Comparison of ENCODE assay signal across 30 mouse cellular contexts in genomic region chr10:6723765-6724164, GRCm38 (mm10). TPM values are rescaled to one million over a fixed set of nuclear protein-coding genes. Genes with fewer than 3 reads are reported as not detected.
A peak's percentile ranks its signal among the peaks of the same experiment; 100 is the strongest.
DNase-seq lines count a peak whose midpoint lies in the region; ATAC-seq and TF ChIP-seq lines count a peak whose summit lies in the region.
"Had no signal": no experiment of that assay in that cellular context is flagged by ENCODE, and none has a peak within 500 bp of the region (broad histone marks: within the 10 kb centered on the region; RNA-seq: fewer than 3 reads in every experiment).

No protein-coding gene starts in this region.

- no peaks in the 10 kb centered on the region for H3K36me3 ChIP-seq in forebrain, embryonic 16.5 days (ENCODE audit: control insufficient read depth, insufficient read depth)
- no peaks in the 10 kb centered on the region for H3K36me3 ChIP-seq in forebrain, embryonic 12.5 days (replicated peaks)
- H3K36me3 ChIP-seq in hindbrain, postnatal 0 days (ENCODE audit: insufficient read depth, low read length) = no peaks in the 10 kb centered on the region
- H3K36me3 ChIP-seq in hindbrain, embryonic 10.5 days = no peaks in the 10 kb centered on the region
- H3K36me3 ChIP-seq: embryonic facial prominence, embryonic 12.5 days; heart, embryonic 12.5 days; heart, embryonic 15.5 days; hindbrain, embryonic 15.5 days; intestine, embryonic 15.5 days had no signal

- H3K27ac ChIP-seq in forebrain, embryonic 16.5 days (ENCODE audit: low read length) = no peak overlapping the region
- no peak overlapping the region for H3K27ac ChIP-seq in forebrain, embryonic 12.5 days
- H3K27ac ChIP-seq in hindbrain, postnatal 0 days = no peak overlapping the region
- H3K27ac ChIP-seq in hindbrain, embryonic 10.5 days = no peak overlapping the region
- H3K27ac ChIP-seq: embryonic facial prominence, embryonic 12.5 days; heart, embryonic 15.5 days; hindbrain, embryonic 15.5 days; intestine, embryonic 15.5 days had no signal

- no peak overlapping the region for H3K4me3 ChIP-seq in forebrain, embryonic 16.5 days (replicated peaks; ENCODE audit: low read length)
- no peak overlapping the region for H3K4me3 ChIP-seq in forebrain, embryonic 12.5 days (replicated peaks)
- no peak overlapping the region for H3K4me3 ChIP-seq in hindbrain, postnatal 0 days (ENCODE audit: low read length)
- H3K4me3 ChIP-seq in hindbrain, embryonic 10.5 days = no peak overlapping the region
- H3K4me3 ChIP-seq: embryonic facial prominence, embryonic 12.5 days; erythroblast, embryonic 14.5 days; heart, embryonic 12.5 days; heart, embryonic 15.5 days; hindbrain, embryonic 15.5 days; intestine, embryonic 15.5 days had no signal

- DNase-seq in hindbrain, postnatal 0 days (ENCODE audit: low spot score) = peak; percentile 20
- DNase-seq in hindbrain, embryonic 10.5 days (ENCODE audit: low spot score) = no peak
- peak; percentile 9 for DNase-seq in Muller cell, postnatal 12 days (ENCODE audit: inconsistent ontology term)
- peak; percentile 28 for DNase-seq in brain, embryonic 14.5 days (ENCODE audit: low read depth)
- no peak for DNase-seq in urinary bladder, adult 2 months (ENCODE audit: low spot score)
- DNase-seq in heart, postnatal 36 days = no peak
- DNase-seq: adrenal gland, adult 8-10 months; adrenal gland, postnatal 25 days; cerebellum, adult 18-20 months; cerebellum, adult 9-10 months; cerebellum, postnatal 14 days; gastrocnemius, postnatal 25 days; heart, adult 18-20 months; heart, postnatal 10 days; kidney, adult 11 months had no signal

- H3K9ac ChIP-seq in forebrain, embryonic 16.5 days (replicated peaks; ENCODE audit: low read depth, low read length) = no peak overlapping the region
- no peak overlapping the region for H3K9ac ChIP-seq in forebrain, embryonic 12.5 days
- H3K9ac ChIP-seq in hindbrain, postnatal 0 days (replicated peaks; ENCODE audit: low read length) = no peak overlapping the region
- H3K9ac ChIP-seq: embryonic facial prominence, embryonic 12.5 days; heart, embryonic 12.5 days; heart, embryonic 15.5 days; hindbrain, embryonic 15.5 days; intestine, embryonic 15.5 days had no signal

- intact Hi-C loops in heart, postnatal 36 days (cut with DNase I) = no loop called here

- TF ChIP-seq CTCF in hindbrain, postnatal 0 days (IDR thresholded peaks at IDR 0.05; ENCODE audit: low read depth) = no peak
- TF ChIP-seq CTCF in brain, embryonic 14.5 days (IDR thresholded peaks at IDR 0.05; ENCODE audit: borderline replicate concordance, extremely low read depth, insufficient read depth, insufficient read length) = no peak

- 40% methylated on average over 1 of the region's 1 CpGs for WGBS in forebrain, embryonic 16.5 days
- WGBS in forebrain, embryonic 12.5 days = 82% methylated on average over 1 of the region's 1 CpGs
- WGBS in hindbrain, postnatal 0 days = 53% methylated on average over 1 of the region's 1 CpGs
- WGBS in hindbrain, embryonic 10.5 days = 78% methylated on average over 1 of the region's 1 CpGs

- no peak overlapping the region for H3K4me2 ChIP-seq in forebrain, embryonic 16.5 days (ENCODE audit: low read length)
- no peak overlapping the region for H3K4me2 ChIP-seq in forebrain, embryonic 12.5 days
- H3K4me2 ChIP-seq in hindbrain, postnatal 0 days (ENCODE audit: low read depth, low read length) = no peak overlapping the region
- H3K4me2 ChIP-seq: embryonic facial prominence, embryonic 12.5 days; heart, embryonic 12.5 days; heart, embryonic 15.5 days; hindbrain, embryonic 15.5 days; intestine, embryonic 15.5 days had no signal

- TF ChIP-seq POLR2A in brain, embryonic 14.5 days (IDR thresholded peaks at IDR 0.05; ENCODE audit: borderline replicate concordance, extremely low read depth, insufficient read depth, insufficient read length, poor library complexity, severe bottlenecking) = no peak

- no peaks in the 10 kb centered on the region for H3K9me3 ChIP-seq in forebrain, embryonic 16.5 days (ENCODE audit: control insufficient read depth, low read length)
- H3K9me3 ChIP-seq in forebrain, embryonic 12.5 days = no peaks in the 10 kb centered on the region
- H3K9me3 ChIP-seq in hindbrain, postnatal 0 days (ENCODE audit: low read length) = no peaks in the 10 kb centered on the region
- peaks cover 8% of the 10 kb centered on the region; the same call in 1 of the 2 replicates for H3K9me3 ChIP-seq in hindbrain, embryonic 10.5 days
- H3K9me3 ChIP-seq: embryonic facial prominence, embryonic 12.5 days; heart, embryonic 12.5 days; heart, embryonic 15.5 days; hindbrain, embryonic 15.5 days; intestine, embryonic 15.5 days had no signal

- H3K27me3 ChIP-seq in forebrain, embryonic 16.5 days (replicated peaks; ENCODE audit: control insufficient read depth, insufficient read depth, low read length) = no peaks in the 10 kb centered on the region
- H3K27me3 ChIP-seq in forebrain, embryonic 12.5 days = no peaks in the 10 kb centered on the region
- no peaks in the 10 kb centered on the region for H3K27me3 ChIP-seq in hindbrain, postnatal 0 days (ENCODE audit: insufficient read depth, low read length)
- no peaks in the 10 kb centered on the region for H3K27me3 ChIP-seq in hindbrain, embryonic 10.5 days (ENCODE audit: insufficient read depth, poor library complexity, severe bottlenecking)
- H3K27me3 ChIP-seq: embryonic facial prominence, embryonic 12.5 days; heart, embryonic 12.5 days; heart, embryonic 15.5 days; hindbrain, embryonic 15.5 days; intestine, embryonic 15.5 days had no signal

- ATAC-seq in forebrain, embryonic 16.5 days = peak; percentile 45; the same call in 1 of the 2 replicates
- ATAC-seq in forebrain, embryonic 12.5 days (ENCODE audit: low FRiP score) = no peak
- ATAC-seq in hindbrain, postnatal 0 days = no peak
- ATAC-seq: activated CD4-positive, CD25-positive, alpha-beta regulatory T cell, adult 4 months; CD4-positive, CD25-positive, alpha-beta regulatory T cell, adult 4 months; intestine, embryonic 15.5 days had no signal

- H3K4me1 ChIP-seq in forebrain, embryonic 16.5 days (replicated peaks; ENCODE audit: control insufficient read depth, insufficient read depth, low read length) = no peaks in the 10 kb centered on the region
- H3K4me1 ChIP-seq in forebrain, embryonic 12.5 days = no peaks in the 10 kb centered on the region
- H3K4me1 ChIP-seq in hindbrain, postnatal 0 days (ENCODE audit: insufficient read depth, low read length) = no peaks in the 10 kb centered on the region
- H3K4me1 ChIP-seq in hindbrain, embryonic 10.5 days (replicated peaks) = no peaks in the 10 kb centered on the region
- H3K4me1 ChIP-seq: embryonic facial prominence, embryonic 12.5 days; heart, embryonic 12.5 days; heart, embryonic 15.5 days; hindbrain, embryonic 15.5 days; intestine, embryonic 15.5 days had no signal

RNA-seq across cellular contexts. Expression of gene Oprm1, which starts 34.5 kb away (rescaled TPM):
- polyA plus RNA-seq in forebrain, embryonic 16.5 days (2015; fragmentation: Nextera tagmentation; extraction: Ambion mirVana) = 1.7 and 3.3 TPM in 2 replicates
- polyA plus RNA-seq in forebrain, embryonic 12.5 days (2016; fragmentation: Nextera tagmentation; extraction: Ambion mirVana) = 0.45 and 0.72 TPM in 2 replicates
- total RNA-seq in hindbrain, postnatal 0 days (2014; rRNA removed) = 12.4 and 13.8 TPM in 2 replicates
- polyA plus RNA-seq in hindbrain, postnatal 0 days (2015; fragmentation: Nextera tagmentation; extraction: Ambion mirVana) = 2.1 and 2.2 TPM in 2 replicates
- polyA plus RNA-seq in hindbrain, embryonic 10.5 days (2016; fragmentation: Nextera tagmentation; extraction: Ambion mirVana) = 0.44 TPM in 1 of 2 replicates, not detected in the other
- polyA plus RNA-seq in brain, embryonic 14.5 days (2012; rRNA removed) = 1.3 and 1.8 TPM in 2 replicates
- polyA plus RNA-seq in urinary bladder, adult 2 months (2012; rRNA removed) = 0.06 TPM in 1 of 2 replicates, not detected in the other
- total RNA-seq in heart, postnatal 36 days (2021) = not detected
- total RNA-seq: gastrocnemius, adult 8-10 months; gastrocnemius, postnatal 25 days; heart, adult 18-20 months; heart, postnatal 10 days; hematopoietic stem cell, adult 5-6 weeks; MEL had no signal
- polyA plus RNA-seq: C2C12; embryonic facial prominence, embryonic 12.5 days; erythroblast, embryonic 14.5 days; heart, embryonic 12.5 days; heart, embryonic 15.5 days had no signal

RNA-seq across cellular contexts. Expression of gene Gm10945, which starts 37.8 kb away (rescaled TPM):
- polyA plus RNA-seq in forebrain, embryonic 16.5 days (2015; fragmentation: Nextera tagmentation; extraction: Ambion mirVana) = not detected in 2 replicates
- not detected in 2 replicates for polyA plus RNA-seq in forebrain, embryonic 12.5 days (2016; fragmentation: Nextera tagmentation; extraction: Ambion mirVana)
- not detected in 2 replicates for total RNA-seq in hindbrain, postnatal 0 days (2014; rRNA removed)
- polyA plus RNA-seq in hindbrain, postnatal 0 days (2015; fragmentation: Nextera tagmentation; extraction: Ambion mirVana) = not detected in 2 replicates
- not detected in 2 replicates for polyA plus RNA-seq in hindbrain, embryonic 10.5 days (2016; fragmentation: Nextera tagmentation; extraction: Ambion mirVana)
- not detected in 2 replicates for polyA plus RNA-seq in brain, embryonic 14.5 days (2012; rRNA removed)
- not detected in 2 replicates for polyA plus RNA-seq in urinary bladder, adult 2 months (2012; rRNA removed)
- total RNA-seq in heart, postnatal 36 days (2021) = not detected
- total RNA-seq: adrenal gland, adult 8-10 months; adrenal gland, postnatal 25 days; gastrocnemius, adult 8-10 months; gastrocnemius, postnatal 25 days; heart, adult 18-20 months; heart, postnatal 10 days; hematopoietic stem cell, adult 5-6 weeks; MEL had no signal
- polyA plus RNA-seq: activated CD4-positive, CD25-positive, alpha-beta regulatory T cell, adult 4 months; C2C12; CD4-positive, CD25-positive, alpha-beta regulatory T cell, adult 4 months; embryonic facial prominence, embryonic 12.5 days; erythroblast, embryonic 14.5 days; gonadal fat pad, adult 2 months; heart, embryonic 12.5 days; heart, embryonic 15.5 days; hindbrain, embryonic 15.5 days; intestine, embryonic 15.5 days had no signal

Comparison
In these comparisons a context has a peak if more than half of its experiments do, and no peak if none do; other contexts are left out.
1. DNase-seq: peak in hindbrain, postnatal 0 days (single experiment), Muller cell, postnatal 12 days (single experiment) and brain, embryonic 14.5 days (single experiment); none in hindbrain, embryonic 10.5 days (single experiment), urinary bladder, adult 2 months (single experiment) and heart, postnatal 36 days (0 of 2).